Mouse (Mus musculus): Measurements from ENCODE around the gene Csnk1e. TPM values are rescaled to one million over a fixed set of nuclear protein-coding genes. Genes with fewer than 3 reads are reported as not detected.

Csnk1e gene
- polyA plus RNA-seq, 1 experiment from 2014 or later, result 81.0 TPM

- Histone ChIP-seq H3K4me1 (peaks cover 47% of the 10 kb centered on the region), H3K27ac (peak overlapping the region; percentile 62)
Observed at GRCm38 (mm10) chr15:79400975-79401365, 54.4 kb downstream of the Csnk1e start.

GRCm38 (mm10) chr15:79400134-79400974 lies 55.0 kb downstream of the Csnk1e start:
- Histone ChIP-seq H3K27me3 (no peaks in the 10 kb centered on the region), H3K27ac (peak overlapping the region; percentile 62), H3K9me3 (no peaks in the 10 kb centered on the region), H3K4me1 (peaks cover 52% of the 10 kb centered on the region), H3K4me3 (no peak overlapping the region), H3K9ac (no peak overlapping the region), H3K4me2 (peak overlapping the region; percentile 25; the same call in 1 of the 2 replicates), H3K36me3 (0 out of 2 replicates have a peak, but pooled peaks cover 13% of the 10 kb centered on the region)
- 71% methylated on average over 6 of the region's 6 CpGs for WGBS
- ATAC-seq (ENCODE audit: insufficient number of reproducible peaks, low FRiP score, low TSS enrichment, low read depth), result no peak

More at GRCm38 (mm10) chr15:79400975-79401365, 54.4 kb downstream of the Csnk1e start:
- no peaks in the 10 kb centered on the region for H3K27me3 ChIP-seq
- WGBS, result 48% methylated on average over 7 of the region's 7 CpGs
- peak overlapping the region; percentile 12; the same call in 1 of the 2 replicates for H3K4me3 ChIP-seq
- H3K36me3 ChIP-seq, result 0 out of 2 replicates have a peak, but pooled peaks cover 13% of the 10 kb centered on the region
- 0 out of 2 replicates have a peak overlapping the region, but pooled peaks have one; percentile 29 for H3K9ac ChIP-seq
- H3K9me3 ChIP-seq, result no peaks in the 10 kb centered on the region
- ATAC-seq (ENCODE audit: insufficient number of reproducible peaks, low FRiP score, low TSS enrichment, low read depth), result no peak
- H3K4me2 ChIP-seq, result peak overlapping the region; percentile 25; the same call in 1 of the 2 replicates

- H3K9me3 ChIP-seq, result no peaks in the 10 kb centered on the region
- H3K4me3 ChIP-seq, result no peak overlapping the region
- peaks cover 60% of the 10 kb centered on the region for H3K4me1 ChIP-seq
- no peak overlapping the region for H3K4me2 ChIP-seq
- H3K27me3 ChIP-seq, result no peaks in the 10 kb centered on the region
- H3K36me3 ChIP-seq, result 0 out of 2 replicates have a peak, but pooled peaks cover 13% of the 10 kb centered on the region
- peak overlapping the region; percentile 27; the same call in 1 of the 2 replicates for H3K27ac ChIP-seq
- no peak overlapping the region for H3K9ac ChIP-seq
- WGBS, result 68% methylated on average over 14 of the region's 14 CpGs
- no peak for ATAC-seq (ENCODE audit: insufficient number of reproducible peaks, low FRiP score, low TSS enrichment, low read depth)
Observed at GRCm38 (mm10) chr15:79399231-79400052, 55.9 kb downstream of the Csnk1e start.

- 81% methylated on average over 11 of the region's 11 CpGs for WGBS
- no peak for ATAC-seq (ENCODE audit: insufficient number of reproducible peaks, low FRiP score, low TSS enrichment, low read depth)
- H3K4me1 ChIP-seq, result peaks cover 68% of the 10 kb centered on the region
Observed at GRCm38 (mm10) chr15:79396736-79397135, 58.6 kb downstream of the Csnk1e start.

GRCm38 (mm10) chr15:79395281-79395680 lies 60.1 kb downstream of the Csnk1e start:
- Histone ChIP-seq H3K9ac (no peak overlapping the region), H3K27ac (peak overlapping the region; percentile 5; the same call in 1 of the 2 replicates), H3K4me1 (peaks cover 67% of the 10 kb centered on the region), H3K9me3 (no peaks in the 10 kb centered on the region), H3K4me2 (no peak overlapping the region), H3K36me3 (peaks cover 17% of the 10 kb centered on the region; the same call in 1 of the 2 replicates), H3K4me3 (no peak overlapping the region), H3K27me3 (no peaks in the 10 kb centered on the region)
- 68% methylated on average over 6 of the region's 6 CpGs for WGBS
- ATAC-seq (ENCODE audit: insufficient number of reproducible peaks, low FRiP score, low TSS enrichment, low read depth), result no peak

More at GRCm38 (mm10) chr15:79396736-79397135, 58.6 kb downstream of the Csnk1e start:
- Histone ChIP-seq H3K9me3 (no peaks in the 10 kb centered on the region), H3K4me2 (no peak overlapping the region), H3K9ac (no peak overlapping the region), H3K4me3 (no peak overlapping the region), H3K27me3 (no peaks in the 10 kb centered on the region), H3K36me3 (0 out of 2 replicates have a peak, but pooled peaks cover 13% of the 10 kb centered on the region), H3K27ac (no peak overlapping the region)

- Histone ChIP-seq H3K9me3 (no peaks in the 10 kb centered on the region), H3K27me3 (no peaks in the 10 kb centered on the region), H3K9ac (no peak overlapping the region), H3K27ac (peak overlapping the region; percentile 5; the same call in 1 of the 2 replicates), H3K36me3 (peaks cover 17% of the 10 kb centered on the region; the same call in 1 of the 2 replicates), H3K4me2 (no peak overlapping the region), H3K4me3 (no peak overlapping the region), H3K4me1 (peaks cover 67% of the 10 kb centered on the region)
- no peak for ATAC-seq (ENCODE audit: insufficient number of reproducible peaks, low FRiP score, low TSS enrichment, low read depth)
- 65% methylated on average over 4 of the region's 4 CpGs for WGBS
Observed at GRCm38 (mm10) chr15:79394842-79395241, 60.5 kb downstream of the Csnk1e start.

- no peak overlapping the region for H3K4me2 ChIP-seq
- H3K9ac ChIP-seq, result no peak overlapping the region
- H3K36me3 ChIP-seq, result peaks cover 14% of the 10 kb centered on the region; the same call in 1 of the 2 replicates
- no peak overlapping the region for H3K4me3 ChIP-seq
- 75% methylated on average over 6 of the region's 6 CpGs for WGBS
- no peak for ATAC-seq (ENCODE audit: insufficient number of reproducible peaks, low FRiP score, low TSS enrichment, low read depth)
- H3K4me1 ChIP-seq, result peaks cover 75% of the 10 kb centered on the region
- no peaks in the 10 kb centered on the region for H3K9me3 ChIP-seq
- no peaks in the 10 kb centered on the region for H3K27me3 ChIP-seq
- no peak overlapping the region for H3K27ac ChIP-seq
Observed at GRCm38 (mm10) chr15:79393101-79393500, 62.3 kb downstream of the Csnk1e start.

GRCm38 (mm10) chr15:79392527-79392926 lies 62.8 kb downstream of the Csnk1e start:
- H3K4me3 ChIP-seq, result no peak overlapping the region
- WGBS, result 88% methylated on average over 5 of the region's 5 CpGs
- no peaks in the 10 kb centered on the region for H3K9me3 ChIP-seq
- ATAC-seq (ENCODE audit: insufficient number of reproducible peaks, low FRiP score, low TSS enrichment, low read depth), result no peak
- no peak overlapping the region for H3K4me2 ChIP-seq
- 0 out of 2 replicates have a peak overlapping the region, but pooled peaks have one; percentile 47 for H3K27ac ChIP-seq
- no peak overlapping the region for H3K9ac ChIP-seq
- no peaks in the 10 kb centered on the region for H3K27me3 ChIP-seq
- peaks cover 13% of the 10 kb centered on the region; the same call in 1 of the 2 replicates for H3K36me3 ChIP-seq
- peaks cover 81% of the 10 kb centered on the region for H3K4me1 ChIP-seq

GRCm38 (mm10) chr15:79391447-79392093 lies 63.8 kb downstream of the Csnk1e start:
- Histone ChIP-seq H3K4me2 (no peak overlapping the region), H3K4me3 (no peak overlapping the region), H3K27ac (peak overlapping the region; percentile 47; the same call in 1 of the 2 replicates), H3K36me3 (peaks cover 5% of the 10 kb centered on the region; the same call in 1 of the 2 replicates), H3K9ac (no peak overlapping the region), H3K4me1 (peaks cover 81% of the 10 kb centered on the region), H3K9me3 (no peaks in the 10 kb centered on the region), H3K27me3 (no peaks in the 10 kb centered on the region)
- WGBS, result 27% methylated on average over 7 of the region's 7 CpGs
- peak; percentile 45; the same call in 1 of the 2 replicates for ATAC-seq (ENCODE audit: insufficient number of reproducible peaks, low FRiP score, low TSS enrichment, low read depth)

- no peaks in the 10 kb centered on the region for H3K27me3 ChIP-seq
- H3K4me2 ChIP-seq, result no peak overlapping the region
- H3K36me3 ChIP-seq, result peaks cover 6% of the 10 kb centered on the region; the same call in 1 of the 2 replicates
- H3K9ac ChIP-seq, result no peak overlapping the region
- 75% methylated on average over 6 of the region's 6 CpGs for WGBS
- H3K27ac ChIP-seq, result no peak overlapping the region
- no peak for ATAC-seq (ENCODE audit: insufficient number of reproducible peaks, low FRiP score, low TSS enrichment, low read depth)
- no peak overlapping the region for H3K4me3 ChIP-seq
- no peaks in the 10 kb centered on the region for H3K9me3 ChIP-seq
- peaks cover 77% of the 10 kb centered on the region for H3K4me1 ChIP-seq
Observed at GRCm38 (mm10) chr15:79390434-79390833, 64.9 kb downstream of the Csnk1e start.

GRCm38 (mm10) chr15:79388171-79388570 lies 67.2 kb downstream of the Csnk1e start:
- H3K4me1 ChIP-seq, result peaks cover 54% of the 10 kb centered on the region
- peak overlapping the region; percentile 2; the same call in 1 of the 2 replicates for H3K27ac ChIP-seq
- ATAC-seq (ENCODE audit: insufficient number of reproducible peaks, low FRiP score, low TSS enrichment, low read depth), result no peak
- H3K9me3 ChIP-seq, result no peaks in the 10 kb centered on the region
- H3K9ac ChIP-seq, result no peak overlapping the region
- H3K4me3 ChIP-seq, result no peak overlapping the region
- WGBS, result 55% methylated on average over 6 of the region's 6 CpGs
- no peak overlapping the region for H3K4me2 ChIP-seq
- peaks cover 11% of the 10 kb centered on the region for H3K36me3 ChIP-seq
- H3K27me3 ChIP-seq, result no peaks in the 10 kb centered on the region
